Mouse (Mus musculus): ENCODE results near the gene Vmn2r69. TPM values are rescaled to one million over a fixed set of nuclear protein-coding genes. Genes with fewer than 3 reads are reported as not detected.

The Vmn2r69 gene
- polyA plus RNA-seq (2012; rRNA removed), result not detected in 2 replicates

- DNase-seq (ENCODE audit: low read depth, low spot score), result no peak
- WGBS, result 63% methylated on average over 3 of the region's 3 CpGs
Observed at GRCm38 (mm10) chr7:85415820-85416219, at the start of gene Vmn2r69. TSS of gene Vmn2r69 (minus strand) at chr7:85415920.

Other genes starting within 250 kb of the Vmn2r69 start
- gene Vmn2r68, start 178.1 kb downstream of the Vmn2r69 start, polyA plus RNA-seq (2012; rRNA removed), result not detected in 2 replicates
- not detected in 2 replicates for gene Vmn2r71, start 147.2 kb upstream of the Vmn2r69 start, polyA plus RNA-seq (2012; rRNA removed)
- not detected in 2 replicates for gene Vmn2r70, start 153.3 kb upstream of the Vmn2r69 start, polyA plus RNA-seq (2012; rRNA removed)